In the genomic region with DNA sequence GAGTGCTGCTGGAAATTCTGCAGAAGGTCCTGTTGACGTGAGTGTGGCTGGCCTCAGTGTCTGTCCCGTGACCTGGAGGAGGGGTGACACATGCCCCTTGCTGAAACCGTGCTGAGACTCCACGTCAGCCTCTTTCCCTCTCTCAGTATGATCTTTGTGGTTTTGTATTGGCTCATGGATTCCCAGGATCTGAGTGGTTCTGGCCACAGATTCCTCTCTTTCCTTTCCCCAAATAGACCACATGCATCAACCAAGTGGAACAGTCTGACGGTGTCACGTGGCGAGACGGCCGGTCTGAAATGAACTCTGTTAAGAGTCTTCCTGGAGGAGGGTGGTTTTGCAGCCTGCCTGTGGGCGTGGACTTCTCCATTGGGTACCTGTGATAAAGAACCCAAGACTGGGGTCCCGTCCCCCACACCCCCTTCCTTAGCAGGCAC, we compare ENCODE assay signal across 8 mouse cellular contexts. TPM values are rescaled to one million over a fixed set of nuclear protein-coding genes. Genes with fewer than 3 reads are reported as not detected.
A peak's percentile ranks its signal among the peaks of the same experiment; 100 is the strongest.
DNase-seq lines count a peak whose midpoint lies in the region; ATAC-seq and TF ChIP-seq lines count a peak whose summit lies in the region.

No protein-coding gene starts in this region.

- no peak overlapping the region for H3K9ac ChIP-seq in embryonic facial prominence, embryonic 12.5 days
- H3K9ac ChIP-seq in forebrain, embryonic 11.5 days (ENCODE audit: low read length), result no peak overlapping the region

- H3K9me3 ChIP-seq in embryonic facial prominence, embryonic 12.5 days, result no peaks in the 10 kb centered on the region
- H3K9me3 ChIP-seq in forebrain, embryonic 11.5 days (ENCODE audit: control insufficient read depth, low read length), result no peaks in the 10 kb centered on the region

- no peaks in the 10 kb centered on the region for H3K27me3 ChIP-seq in embryonic facial prominence, embryonic 12.5 days
- H3K27me3 ChIP-seq in forebrain, embryonic 11.5 days (ENCODE audit: control insufficient read depth, insufficient read depth, low read length), result no peaks in the 10 kb centered on the region

- H3K4me3 ChIP-seq in left cerebral cortex, adult 2 months, result no peak overlapping the region
- no peak overlapping the region for H3K4me3 ChIP-seq in embryonic facial prominence, embryonic 12.5 days
- no peak overlapping the region for H3K4me3 ChIP-seq in forebrain, embryonic 11.5 days (ENCODE audit: low read depth, low read length)

- no peak for DNase-seq in left cerebral cortex, adult 2 months (ENCODE audit: extremely low spot score in 1 of 2, low spot score in 2 of 2)
- DNase-seq in left cerebral cortex, adult 11 months (ENCODE audit: low spot score), result no peak
- peak; percentile 62 for DNase-seq in heart, postnatal 25 days (ENCODE audit: low spot score)
- peak; percentile 59 to 67 for DNase-seq in lung, postnatal 4 days
- no peak for DNase-seq in forebrain, embryonic 11.5 days (ENCODE audit: low spot score)
- no peak for DNase-seq in right cerebral cortex, postnatal 36 days (ENCODE audit: low spot score in 2 of 2)

- TF ChIP-seq CTCF in left cerebral cortex, adult 2 months (IDR thresholded peaks at IDR 0.05), result no peak

- 42% methylated on average over 11 of the region's 11 CpGs for WGBS in embryonic facial prominence, embryonic 12.5 days
- 80% methylated on average over 11 of the region's 11 CpGs for WGBS in forebrain, embryonic 11.5 days

- H3K4me1 ChIP-seq in embryonic facial prominence, embryonic 12.5 days, result peaks cover 84% of the 10 kb centered on the region
- no peaks in the 10 kb centered on the region for H3K4me1 ChIP-seq in forebrain, embryonic 11.5 days (replicated peaks; ENCODE audit: control insufficient read depth, insufficient read depth, low read length)

- H3K36me3 ChIP-seq in embryonic facial prominence, embryonic 12.5 days, result peaks cover 14% of the 10 kb centered on the region; the same call in 1 of the 2 replicates
- no peaks in the 10 kb centered on the region for H3K36me3 ChIP-seq in forebrain, embryonic 11.5 days (ENCODE audit: control insufficient read depth, insufficient read depth, low read length)

- peak overlapping the region; percentile 13; the same call in 1 of the 2 replicates for H3K4me2 ChIP-seq in embryonic facial prominence, embryonic 12.5 days (replicated peaks)
- H3K4me2 ChIP-seq in forebrain, embryonic 11.5 days (ENCODE audit: low read depth, low read length, severe bottlenecking), result no peak overlapping the region

- H3K27ac ChIP-seq in left cerebral cortex, adult 2 months, result peak overlapping the region; percentile 53; the same call in 1 of the 2 replicates
- H3K27ac ChIP-seq in embryonic facial prominence, embryonic 12.5 days, result peak overlapping the region; percentile 82
- H3K27ac ChIP-seq in forebrain, embryonic 11.5 days (ENCODE audit: low read depth, low read length), result no peak overlapping the region

- intact Hi-C loops in left cerebral cortex, adult 2 months (cut with DNase I), result no loop called here
- intact Hi-C loops in heart, postnatal 25 days (cut with DNase I), result no loop called here

- ATAC-seq in embryonic facial prominence, embryonic 12.5 days (ENCODE audit: insufficient number of reproducible peaks, insufficient read depth, low FRiP score, low TSS enrichment), result no peak
- no peak for ATAC-seq in forebrain, embryonic 11.5 days (replicated peaks; ENCODE audit: low FRiP score)
- ATAC-seq in megakaryocyte-erythroid progenitor cell, adult 5-6 weeks (replicated peaks; ENCODE audit: low FRiP score, low TSS enrichment, poor library complexity, severe bottlenecking), result no peak

RNA-seq across cellular contexts. Expression of a gene that starts 21.3 kb away (rescaled TPM):
- 100 to 1,000 TPM; 306 to 324 TPM for total RNA-seq in left cerebral cortex, adult 2 months (2021)
- 415 TPM in 2 replicates for polyA plus RNA-seq in embryonic facial prominence, embryonic 12.5 days (2016; fragmentation: Nextera tagmentation; extraction: Ambion mirVana)
- 100 to 1,000 TPM; 415 to 449 TPM for total RNA-seq in heart, postnatal 25 days (2021)
- 238 and 240 TPM in 2 replicates for polyA plus RNA-seq in forebrain, embryonic 11.5 days (2014; fragmentation: Nextera tagmentation; extraction: Ambion mirVana)
- 216 and 230 TPM in 2 replicates for total RNA-seq in megakaryocyte-erythroid progenitor cell, adult 5-6 weeks (2014; fragmentation: Nextera tagmentation)
- 90.1 and 113 TPM in 2 replicates for total RNA-seq in megakaryocyte-erythroid progenitor cell, adult 5-6 weeks (2017)

Comparison
In these comparisons a context has a peak if more than half of its experiments do, and no peak if none do; other contexts are left out.
1. DNase-seq: peak in heart, postnatal 25 days (single experiment) and lung, postnatal 4 days (2 of 2); none in left cerebral cortex, adult 2 months (0 of 2), left cerebral cortex, adult 11 months (single experiment), forebrain, embryonic 11.5 days (single experiment) and right cerebral cortex, postnatal 36 days (0 of 2).